Mouse (Mus musculus) cortical plate, adult 2 months (tissue): ENCODE measurements around the gene Vim.

Experiments used
- CTCF ChIP-seq: fragments of 200-500 bp; IDR thresholded peaks from 2 replicates; pipeline ENCODE4 v1.5.1; 2011; ENCODE audit warnings: mild to moderate bottlenecking, control low read depth, low read length; ENCODE audit not compliant: insufficient read depth; ENCODE audit errors: extremely low read depth
- POLR2A ChIP-seq: fragments of 200-500 bp; IDR thresholded peaks from 2 replicates; pipeline ENCODE4 v1.6.1; 2011; ENCODE audit warnings: mild to moderate bottlenecking, low read length, control low read depth; ENCODE audit not compliant: insufficient read depth; ENCODE audit errors: extremely low read depth

DNA sequence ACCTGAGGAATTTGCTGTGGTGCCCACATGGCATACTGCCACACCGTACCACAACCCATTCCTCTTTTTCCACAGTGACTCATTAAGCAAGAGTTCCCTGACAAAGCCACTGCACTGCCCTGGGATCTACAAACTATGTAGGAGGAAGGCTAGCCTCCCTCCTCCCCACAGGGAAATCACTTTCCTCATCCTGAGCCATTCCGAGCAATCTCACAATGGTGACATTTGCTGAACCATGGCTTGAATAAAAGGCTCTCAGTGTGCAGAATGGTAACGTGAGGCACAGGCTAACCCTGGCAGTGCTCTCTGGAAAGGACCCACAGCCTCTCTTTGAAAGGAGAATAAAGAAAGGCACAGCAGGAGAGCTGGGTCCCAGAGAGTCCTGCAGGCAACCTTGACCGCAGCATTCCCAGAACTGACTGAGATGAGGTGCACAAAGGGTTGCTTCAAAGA is 1.6 kb upstream of the Vim start:
- TF ChIP-seq CTCF: no peak
- no peak for TF ChIP-seq POLR2A
